In genomic region chr11:84146081-84146480, GRCm38 (mm10) we compare ENCODE assay signal across 31 mouse cellular contexts. TPM values are rescaled to one million over a fixed set of nuclear protein-coding genes. Genes with fewer than 3 reads are reported as not detected.
DNase-seq lines count a peak whose midpoint lies in the region; ATAC-seq and TF ChIP-seq lines count a peak whose summit lies in the region.
"Had no signal": no experiment of that assay in that cellular context is flagged by ENCODE, and none has a peak within 500 bp of the region (broad histone marks: within the 10 kb centered on the region; RNA-seq: fewer than 3 reads in every experiment).

No protein-coding gene starts in this region.

- no peak overlapping the region for H3K4me3 ChIP-seq in hindbrain, postnatal 0 days (ENCODE audit: low read length)
- H3K4me3 ChIP-seq in hindbrain, embryonic 14.5 days (replicated peaks; ENCODE audit: low read length), result no peak overlapping the region
- no peak overlapping the region for H3K4me3 ChIP-seq in small intestine, adult 2 months (ENCODE audit: low read depth, low read length)
- H3K4me3 ChIP-seq: embryonic facial prominence, embryonic 10.5 days; limb, embryonic 10.5 days; liver, embryonic 13.5 days; myocyte had no signal

- no peak for TF ChIP-seq POLR2A in brain, embryonic 14.5 days (IDR thresholded peaks at IDR 0.05; ENCODE audit: borderline replicate concordance, extremely low read depth, insufficient read depth, insufficient read length, poor library complexity, severe bottlenecking)
- TF ChIP-seq POLR2A in small intestine, adult 2 months (IDR thresholded peaks at IDR 0.05; ENCODE audit: low read depth, low read length), result no peak

- no peaks in the 10 kb centered on the region for H3K9me3 ChIP-seq in hindbrain, postnatal 0 days (ENCODE audit: low read length)
- no peaks in the 10 kb centered on the region for H3K9me3 ChIP-seq in hindbrain, embryonic 14.5 days (ENCODE audit: control insufficient read depth, low read length)
- H3K9me3 ChIP-seq: embryonic facial prominence, embryonic 10.5 days; limb, embryonic 10.5 days; liver, embryonic 13.5 days had no signal

- no peak overlapping the region for H3K9ac ChIP-seq in hindbrain, postnatal 0 days (replicated peaks; ENCODE audit: low read length)
- H3K9ac ChIP-seq in hindbrain, embryonic 14.5 days, result no peak overlapping the region
- H3K9ac ChIP-seq: forebrain, postnatal 0 days; liver, embryonic 13.5 days had no signal

- H3K4me1 ChIP-seq in hindbrain, postnatal 0 days (ENCODE audit: insufficient read depth, low read length), result no peaks in the 10 kb centered on the region
- H3K4me1 ChIP-seq in hindbrain, embryonic 14.5 days (replicated peaks; ENCODE audit: control insufficient read depth, insufficient read depth, low read length), result no peaks in the 10 kb centered on the region
- peaks cover 11% of the 10 kb centered on the region; the same call in 1 of the 2 replicates for H3K4me1 ChIP-seq in small intestine, adult 2 months (ENCODE audit: control insufficient read depth, insufficient read depth, insufficient read length, low read length)
- H3K4me1 ChIP-seq: embryonic facial prominence, embryonic 10.5 days; limb, embryonic 10.5 days had no signal

- H3K27me3 ChIP-seq in hindbrain, postnatal 0 days (ENCODE audit: insufficient read depth, low read length), result no peaks in the 10 kb centered on the region
- no peaks in the 10 kb centered on the region for H3K27me3 ChIP-seq in hindbrain, embryonic 14.5 days (ENCODE audit: control insufficient read depth, insufficient read depth, low read length)
- no peaks in the 10 kb centered on the region for H3K27me3 ChIP-seq in small intestine, adult 2 months (ENCODE audit: control insufficient read depth, insufficient read depth, low read length)

- no peak for ATAC-seq in hindbrain, postnatal 0 days
- ATAC-seq in hindbrain, embryonic 14.5 days (ENCODE audit: low FRiP score), result no peak
- ATAC-seq in erythroblast, adult 5-6 weeks (replicated peaks; ENCODE audit: low FRiP score, poor library complexity, severe bottlenecking), result no peak
- ATAC-seq: forebrain, postnatal 0 days; midbrain, embryonic 16.5 days had no signal

- peak overlapping the region; percentile 16; the same call in 1 of the 2 replicates for H3K4me2 ChIP-seq in hindbrain, postnatal 0 days (ENCODE audit: low read depth, low read length)
- H3K4me2 ChIP-seq in hindbrain, embryonic 14.5 days (replicated peaks), result no peak overlapping the region
- H3K4me2 ChIP-seq: heart, embryonic 11.5 days; liver, embryonic 13.5 days had no signal

- no peak overlapping the region; the same call in 1 of the 2 replicates for H3K27ac ChIP-seq in hindbrain, postnatal 0 days
- H3K27ac ChIP-seq in hindbrain, embryonic 14.5 days, result no peak overlapping the region
- peak overlapping the region; percentile 59 for H3K27ac ChIP-seq in small intestine, adult 2 months (ENCODE audit: insufficient read depth, low read depth, low read length)
- H3K27ac ChIP-seq: embryonic facial prominence, embryonic 10.5 days; limb, embryonic 10.5 days; liver, embryonic 13.5 days had no signal

- 34% methylated on average over 3 of the region's 3 CpGs for WGBS in hindbrain, postnatal 0 days
- WGBS in hindbrain, embryonic 14.5 days, result 42% methylated on average over 3 of the region's 3 CpGs
- WGBS in small intestine, adult 2 months, result 25% methylated on average over 3 of the region's 3 CpGs

- no peak for DNase-seq in hindbrain, postnatal 0 days (ENCODE audit: low spot score)
- DNase-seq in hindbrain, embryonic 14.5 days (ENCODE audit: low spot score), result no peak
- peak; percentile 4 to 53 for DNase-seq in kidney, postnatal 25 days
- no peak for DNase-seq in kidney, adult 18-20 months
- peak; percentile 40 for DNase-seq in brain, embryonic 14.5 days (ENCODE audit: low read depth)
- DNase-seq: adrenal gland, postnatal 14 days; cerebellum, adult 11-12 months; cerebellum, postnatal 10 days; gastrocnemius, postnatal 14 days; heart, adult 11 months; liver, embryonic 13.5 days; lung, postnatal 4 days; thymus, adult 18-20 months; thymus, postnatal 36 days had no signal

- H3K36me3 ChIP-seq in hindbrain, postnatal 0 days (ENCODE audit: insufficient read depth, low read length), result no peaks in the 10 kb centered on the region
- no peaks in the 10 kb centered on the region; the same call in 1 of the 2 replicates for H3K36me3 ChIP-seq in hindbrain, embryonic 14.5 days (replicated peaks; ENCODE audit: control insufficient read depth, insufficient read depth)
- peaks cover 32% of the 10 kb centered on the region for H3K36me3 ChIP-seq in small intestine, adult 2 months (ENCODE audit: control insufficient read depth, insufficient read depth, low read length)
- H3K36me3 ChIP-seq: embryonic facial prominence, embryonic 10.5 days; limb, embryonic 10.5 days; liver, embryonic 13.5 days had no signal

- no peak for TF ChIP-seq CTCF in hindbrain, postnatal 0 days (IDR thresholded peaks at IDR 0.05; ENCODE audit: low read depth)
- TF ChIP-seq CTCF in brain, embryonic 14.5 days (IDR thresholded peaks at IDR 0.05; ENCODE audit: borderline replicate concordance, extremely low read depth, insufficient read depth, insufficient read length), result no peak
- TF ChIP-seq CTCF in small intestine, adult 2 months (IDR thresholded peaks at IDR 0.05; ENCODE audit: extremely low read depth, insufficient read length, insufficient replicate concordance, low read depth, low read length), result no peak

RNA-seq across cellular contexts. Expression of gene Acaca, which starts 16.6 kb away (rescaled TPM):
- total RNA-seq in hindbrain, postnatal 0 days (2014; rRNA removed), result 102 and 127 TPM in 2 replicates
- polyA plus RNA-seq in hindbrain, postnatal 0 days (2015; fragmentation: Nextera tagmentation; extraction: Ambion mirVana), result 16.4 and 18.2 TPM in 2 replicates
- 36.2 and 40.7 TPM in 2 replicates for polyA plus RNA-seq in hindbrain, embryonic 14.5 days (2014; fragmentation: Nextera tagmentation; extraction: Ambion mirVana)
- 26.6 and 43.7 TPM in 2 replicates for polyA plus RNA-seq in brain, embryonic 14.5 days (2012; rRNA removed)
- 1.7 and 4.0 TPM in 2 replicates for polyA plus RNA-seq in small intestine, adult 2 months (2012; rRNA removed)
- 5.2 and 7.1 TPM in 2 replicates for total RNA-seq in erythroblast, adult 5-6 weeks (2015; ENCODE audit: low replicate concordance)
- total RNA-seq in erythroblast, adult 5-6 weeks (2017; ENCODE audit: low replicate concordance), result 4.5 and 26.4 TPM in 2 replicates

RNA-seq across cellular contexts. Expression of gene Tada2a, which starts 16.7 kb away (rescaled TPM):
- total RNA-seq in hindbrain, postnatal 0 days (2014; rRNA removed), result 13.0 and 15.9 TPM in 2 replicates
- 24.7 and 25.6 TPM in 2 replicates for polyA plus RNA-seq in hindbrain, postnatal 0 days (2015; fragmentation: Nextera tagmentation; extraction: Ambion mirVana)
- polyA plus RNA-seq in hindbrain, embryonic 14.5 days (2014; fragmentation: Nextera tagmentation; extraction: Ambion mirVana), result 27.6 and 28.1 TPM in 2 replicates
- 36.5 and 40.1 TPM in 2 replicates for polyA plus RNA-seq in brain, embryonic 14.5 days (2012; rRNA removed)
- 0.44 and 1.0 TPM in 2 replicates for polyA plus RNA-seq in small intestine, adult 2 months (2012; rRNA removed)
- 0.58 and 3.8 TPM in 2 replicates for total RNA-seq in erythroblast, adult 5-6 weeks (2015; ENCODE audit: low replicate concordance)
- total RNA-seq in erythroblast, adult 5-6 weeks (2017; ENCODE audit: low replicate concordance), result 0.56 and 6.1 TPM in 2 replicates

RNA-seq across cellular contexts. Expression of gene Gm11437, which starts 21.2 kb away (rescaled TPM):
- not detected in 2 replicates for total RNA-seq in hindbrain, postnatal 0 days (2014; rRNA removed)
- not detected in 2 replicates for polyA plus RNA-seq in hindbrain, postnatal 0 days (2015; fragmentation: Nextera tagmentation; extraction: Ambion mirVana)
- 0.17 TPM in 1 of 2 replicates, not detected in the other for polyA plus RNA-seq in hindbrain, embryonic 14.5 days (2014; fragmentation: Nextera tagmentation; extraction: Ambion mirVana)
- 0.08 TPM in 1 of 2 replicates, not detected in the other for polyA plus RNA-seq in brain, embryonic 14.5 days (2012; rRNA removed)
- polyA plus RNA-seq in small intestine, adult 2 months (2012; rRNA removed), result 1.9 and 10.0 TPM in 2 replicates
- total RNA-seq in erythroblast, adult 5-6 weeks (2015; ENCODE audit: low replicate concordance), result not detected in 2 replicates
- not detected in 2 replicates for total RNA-seq in erythroblast, adult 5-6 weeks (2017; ENCODE audit: low replicate concordance)
- total RNA-seq: forebrain, postnatal 0 days; gastrocnemius, postnatal 14 days; hematopoietic stem cell, adult 5-6 weeks; layer of hippocampus, adult 18-20 months; layer of hippocampus, postnatal 14 days; left cerebral cortex, adult 8-10 months; megakaryocyte-erythroid progenitor cell, adult 5-6 weeks had no signal
- polyA plus RNA-seq: cortical plate, adult 2 months; embryonic facial prominence, embryonic 10.5 days; forebrain, embryonic 11.5 days; forebrain, postnatal 0 days; heart, embryonic 11.5 days; heart, postnatal 0 days; limb, embryonic 10.5 days; liver, embryonic 13.5 days; lung, embryonic 16.5 days; myocyte had no signal

Comparison
In these comparisons a context has a peak if more than half of its experiments do, and no peak if none do; other contexts are left out.
1. DNase-seq: peak in kidney, postnatal 25 days (2 of 2) and brain, embryonic 14.5 days (single experiment); none in hindbrain, postnatal 0 days (single experiment), hindbrain, embryonic 14.5 days (single experiment) and kidney, adult 18-20 months (single experiment).
2. RNA of gene Tada2a, which starts 16.7 kb away (polyA plus RNA-seq): 36.5 to 40.1 TPM in brain, embryonic 14.5 days, 27.6 to 28.1 TPM in hindbrain, embryonic 14.5 days and 24.7 to 25.6 TPM in hindbrain, postnatal 0 days; 0.44 to 1.0 TPM in small intestine, adult 2 months; every median in the first group is over 10 times any median in the second.